Mouse (Mus musculus) liver, postnatal 0 days (tissue): ENCODE results near the gene Acot6.

Source experiments
- CTCF ChIP-seq: sonication (generic); IDR thresholded peaks from 2 replicates; pipeline ENCODE4 v1.5.1; 2016; ENCODE audit warnings: antibody characterized with exemption, low read depth
- EP300 ChIP-seq: IDR thresholded peaks from 2 replicates; pipeline ENCODE4 v1.6.1; 2016; ENCODE audit warnings: antibody characterized with exemption, low read depth, mild to moderate bottlenecking

- TF ChIP-seq CTCF (peak; percentile 7; the same call in 1 of the 2 replicates), EP300 (no peak)
Observed at GRCm38 (mm10) chr12:84154786-84155522, 54.5 kb downstream of the Acot6 start.
